Mouse (Mus musculus) embryonic fibroblast, embryonic 13.5 days (primary cell): ENCODE data around the gene Map4k3. TPM values are rescaled to one million over a fixed set of nuclear protein-coding genes. Genes with fewer than 3 reads are reported as not detected.

ENCODE experiments used
- H3K27ac ChIP-seq: 2 replicates; pipeline ENCODE4 v1.5.1; 2012; ENCODE audit warnings: low read length, control low read depth, inconsistent platforms; ENCODE audit not compliant: insufficient read depth
- H3K4me1 ChIP-seq: 2 replicates; pipeline ENCODE4 v1.6.1; 2011; ENCODE audit warnings: low read length; ENCODE audit not compliant: control insufficient read depth, insufficient read depth
- H3K4me3 ChIP-seq: 2 replicates; pipeline ENCODE4 v1.5.1; 2011; ENCODE audit warnings: mild to moderate bottlenecking, control low read depth, low read length; ENCODE audit not compliant: insufficient read depth
- CTCF ChIP-seq: IDR thresholded peaks from 2 replicates; pipeline ENCODE4 v1.5.1; 2011; ENCODE audit warnings: mild to moderate bottlenecking, control low read depth, low read length, moderate library complexity, borderline replicate concordance; ENCODE audit not compliant: insufficient read depth
- POLR2A ChIP-seq: IDR thresholded peaks from 2 replicates; pipeline ENCODE4 v1.6.1; 2011; ENCODE audit warnings: low read depth, mild to moderate bottlenecking, control low read depth, low read length, moderate library complexity
- polyA plus RNA-seq: library from polyadenylated mRNA; stranded (reverse); fragments of >200 nt; gene quantifications from 2 replicates; pipeline ENCODE4 v1.2.4, GENCODE M21; 2011; ENCODE audit warnings: low read depth; ENCODE audit not compliant: missing spikeins, insufficient read length

The Map4k3 gene
- polyA plus RNA-seq, 1 experiment, result 100 TPM

GRCm38 (mm10) chr17:80709921-80710838, 18.1 kb downstream of the Map4k3 start:
- H3K27ac ChIP-seq, result peak overlapping the region; percentile 70
- peaks cover 7% of the 10 kb centered on the region; the same call in 1 of the 2 replicates for H3K4me1 ChIP-seq
- H3K4me3 ChIP-seq, result no peak overlapping the region
- TF ChIP-seq CTCF (no peak), POLR2A (no peak)

- Histone ChIP-seq H3K4me3 (no peak overlapping the region), H3K27ac (no peak overlapping the region), H3K4me1 (peaks cover 7% of the 10 kb centered on the region; the same call in 1 of the 2 replicates)
- TF ChIP-seq CTCF, result no peak
- no peak for TF ChIP-seq POLR2A
Observed at GRCm38 (mm10) chr17:80708803-80709202, 19.5 kb downstream of the Map4k3 start.

- Histone ChIP-seq H3K4me1 (peaks cover 10% of the 10 kb centered on the region), H3K4me3 (no peak overlapping the region), H3K27ac (no peak overlapping the region)
- TF ChIP-seq CTCF (no peak), POLR2A (no peak)
Observed at GRCm38 (mm10) chr17:80707176-80707575, 21.1 kb downstream of the Map4k3 start.

- no peak overlapping the region for H3K4me3 ChIP-seq
- H3K4me1 ChIP-seq, result peaks cover 10% of the 10 kb centered on the region
Observed at GRCm38 (mm10) chr17:80706608-80707007, 21.7 kb downstream of the Map4k3 start.

GRCm38 (mm10) chr17:80701687-80702086, 26.6 kb downstream of the Map4k3 start:
- TF ChIP-seq POLR2A (no peak), CTCF (no peak)
- no peak overlapping the region for H3K27ac ChIP-seq
- H3K4me1 ChIP-seq, result peaks cover 4% of the 10 kb centered on the region; the same call in 1 of the 2 replicates
- no peak overlapping the region for H3K4me3 ChIP-seq

More at GRCm38 (mm10) chr17:80706608-80707007, 21.7 kb downstream of the Map4k3 start:
- TF ChIP-seq CTCF, result no peak
- TF ChIP-seq POLR2A, result no peak
- H3K27ac ChIP-seq, result no peak overlapping the region

- no peak for TF ChIP-seq CTCF
- no peak for TF ChIP-seq POLR2A
- peaks cover 8% of the 10 kb centered on the region for H3K4me1 ChIP-seq
- H3K27ac ChIP-seq, result no peak overlapping the region
- no peak overlapping the region for H3K4me3 ChIP-seq
Observed at GRCm38 (mm10) chr17:80698930-80699329, 29.4 kb downstream of the Map4k3 start.

- Histone ChIP-seq H3K4me3 (no peak overlapping the region), H3K27ac (no peak overlapping the region), H3K4me1 (peaks cover 8% of the 10 kb centered on the region)
- TF ChIP-seq CTCF, result no peak
- TF ChIP-seq POLR2A, result no peak
Observed at GRCm38 (mm10) chr17:80698191-80698901, 29.9 kb downstream of the Map4k3 start.

GRCm38 (mm10) chr17:80696956-80697355, 31.3 kb downstream of the Map4k3 start:
- peaks cover 6% of the 10 kb centered on the region; the same call in 1 of the 2 replicates for H3K4me1 ChIP-seq
- H3K4me3 ChIP-seq, result no peak overlapping the region
- TF ChIP-seq CTCF (no peak), POLR2A (no peak)
- H3K27ac ChIP-seq, result no peak overlapping the region

- H3K27ac ChIP-seq, result peak overlapping the region; percentile 23; the same call in 1 of the 2 replicates
- H3K4me3 ChIP-seq, result no peak overlapping the region
- no peak for TF ChIP-seq CTCF
- peaks cover 6% of the 10 kb centered on the region; the same call in 1 of the 2 replicates for H3K4me1 ChIP-seq
Observed at GRCm38 (mm10) chr17:80696210-80696609, 32.1 kb downstream of the Map4k3 start.

- no peak for TF ChIP-seq POLR2A
- TF ChIP-seq CTCF, result no peak
Observed at GRCm38 (mm10) chr17:80693707-80694106, 34.6 kb downstream of the Map4k3 start.

More at GRCm38 (mm10) chr17:80693707-80694106, 34.6 kb downstream of the Map4k3 start:
- Histone ChIP-seq H3K4me3 (no peak overlapping the region), H3K27ac (no peak overlapping the region), H3K4me1 (peaks cover 4% of the 10 kb centered on the region; the same call in 1 of the 2 replicates)
